Mouse (Mus musculus) lung, postnatal 25 days (tissue): ENCODE results near the gene AI467606.
A peak's percentile ranks its signal among the peaks of the same experiment; 100 is the strongest.

ENCODE experiments used
- DNase-seq: peaks from one replicate; pipeline ENCODE4 v3.0.0; 2022; ENCODE audit warnings: low spot score

The AI467606 gene

GRCm38 (mm10) chr7:127096456-127096855 lies 5.3 kb downstream of the AI467606 start:
- DNase-seq = no peak

GRCm38 (mm10) chr7:127098521-127098920 lies 7.4 kb downstream of the AI467606 start:
- DNase-seq = no peak

- DNase-seq = no peak
These were observed 7.8 kb downstream of the AI467606 start for GRCm38 (mm10) chr7:127098950-127099349.

- no peak for DNase-seq
These were observed 8.4 kb downstream of the AI467606 start for GRCm38 (mm10) chr7:127099528-127099927.

GRCm38 (mm10) chr7:127101451-127102016 lies 10.4 kb downstream of the AI467606 start:
- DNase-seq = no peak

GRCm38 (mm10) chr7:127102148-127102547 lies 11.0 kb downstream of the AI467606 start:
- DNase-seq = no peak

- DNase-seq = no peak
These were observed 12.8 kb downstream of the AI467606 start for GRCm38 (mm10) chr7:127103960-127104359.

GRCm38 (mm10) chr7:127104560-127105332 lies 13.6 kb downstream of the AI467606 start:
- peak; percentile 86 for DNase-seq

- DNase-seq = no peak
These were observed 14.4 kb downstream of the AI467606 start for GRCm38 (mm10) chr7:127105551-127105950.

- peak; percentile 77 for DNase-seq
These were observed 19.3 kb downstream of the AI467606 start for GRCm38 (mm10) chr7:127110239-127111007.

- DNase-seq = peak; percentile 48
These were observed 20.3 kb downstream of the AI467606 start for GRCm38 (mm10) chr7:127111461-127111860.

GRCm38 (mm10) chr7:127112251-127112841 lies 21.2 kb downstream of the AI467606 start:
- no peak for DNase-seq

- no peak for DNase-seq
These were observed 21.9 kb downstream of the AI467606 start for GRCm38 (mm10) chr7:127112921-127113597.

GRCm38 (mm10) chr7:127113614-127114259 lies 22.6 kb downstream of the AI467606 start:
- DNase-seq = no peak

- no peak for DNase-seq
These were observed 23.8 kb downstream of the AI467606 start for GRCm38 (mm10) chr7:127114920-127115319.

GRCm38 (mm10) chr7:127116331-127116935 lies 25.3 kb downstream of the AI467606 start:
- no peak for DNase-seq

GRCm38 (mm10) chr7:127117948-127118347 lies 26.8 kb downstream of the AI467606 start:
- DNase-seq = no peak

- DNase-seq = no peak
These were observed 27.7 kb downstream of the AI467606 start for GRCm38 (mm10) chr7:127118671-127119445.

GRCm38 (mm10) chr7:127121061-127121910 lies 30.1 kb downstream of the AI467606 start:
- DNase-seq = no peak
